Mouse (Mus musculus) testis, postnatal 14 days (tissue): ENCODE results near the gene Pold1.

Source experiments
- DNase-seq: peaks from one replicate; pipeline ENCODE4 v3.0.0; 2021; ENCODE audit warnings: low spot score

Gene Pold1

GRCm38 (mm10) chr7:44581637-44582036 is 33.0 kb upstream of the Pold1 start:
- no peak for DNase-seq

GRCm38 (mm10) chr7:44576333-44576844 is 27.7 kb upstream of the Pold1 start:
- DNase-seq = no peak

GRCm38 (mm10) chr7:44572956-44573484 is 24.4 kb upstream of the Pold1 start:
- DNase-seq = no peak

GRCm38 (mm10) chr7:44572213-44572701 is 23.6 kb upstream of the Pold1 start, which contains the start of gene Napsa:
Napsa (plus strand) TSS chr7:44572380.
- no peak for DNase-seq

- no peak for DNase-seq
These were observed 23.2 kb upstream of the Pold1 start for GRCm38 (mm10) chr7:44571811-44572210.

- DNase-seq = no peak
These were observed 22.3 kb upstream of the Pold1 start for GRCm38 (mm10) chr7:44570989-44571388.

- DNase-seq = no peak
These were observed 20.2 kb upstream of the Pold1 start for GRCm38 (mm10) chr7:44568803-44569202.

- no peak for DNase-seq
These were observed 16.8 kb upstream of the Pold1 start for GRCm38 (mm10) chr7:44565414-44565813.

GRCm38 (mm10) chr7:44564486-44564885 is 15.8 kb upstream of the Pold1 start:
- DNase-seq = no peak

- no peak for DNase-seq
These were observed 14.6 kb upstream of the Pold1 start for GRCm38 (mm10) chr7:44563284-44563683.

GRCm38 (mm10) chr7:44560435-44561400 is 12.1 kb upstream of the Pold1 start:
- DNase-seq = peak; percentile 71

- DNase-seq = no peak
These were observed 9.0 kb upstream of the Pold1 start for GRCm38 (mm10) chr7:44557629-44558028.

- peak; percentile 96 for DNase-seq
These were observed 5.2 kb upstream of the Pold1 start, which contains the start of gene Nr1h2 for GRCm38 (mm10) chr7:44553826-44554225. Nr1h2 (minus strand) TSS chr7:44553951.

GRCm38 (mm10) chr7:44553196-44553764 is 4.6 kb upstream of the Pold1 start:
- DNase-seq = peak; percentile 92

- DNase-seq = no peak
These were observed 3.7 kb upstream of the Pold1 start for GRCm38 (mm10) chr7:44552141-44552908.

GRCm38 (mm10) chr7:44551731-44552130 is 3.1 kb upstream of the Pold1 start:
- DNase-seq = no peak

GRCm38 (mm10) chr7:44551301-44551700 is 2.7 kb upstream of the Pold1 start:
- no peak for DNase-seq

- DNase-seq = no peak
These were observed 1.7 kb upstream of the Pold1 start for GRCm38 (mm10) chr7:44550409-44550678.

GRCm38 (mm10) chr7:44549621-44550408 is 1.2 kb upstream of the Pold1 start:
- DNase-seq = no peak

- no peak for DNase-seq
These were observed 924 bp downstream of the Pold1 start for GRCm38 (mm10) chr7:44547725-44548124.

- no peak for DNase-seq
These were observed 1.6 kb downstream of the Pold1 start for GRCm38 (mm10) chr7:44547041-44547440.
